Mouse (Mus musculus) spleen, adult 2 months (tissue): ENCODE data around the gene Tenm3. TPM values are rescaled to one million over a fixed set of nuclear protein-coding genes. Genes with fewer than 3 reads are reported as not detected.

Source experiments
- DNase-seq, 2 experiments: peaks; one replicate each; pipeline versions ENCODE4 v3.0.0 to v3.0.0-alpha.2; 2012 to 2021; ENCODE audit warnings: low spot score in 2 of 2, low read depth in 1 of 2
- H3K27ac ChIP-seq: fragments of 200-500 bp; 2 replicates; pipeline ENCODE4 v1.5.1; 2012; ENCODE audit warnings: low read length, inconsistent platforms; ENCODE audit not compliant: insufficient read depth
- H3K27me3 ChIP-seq: fragments of 200-500 bp; 2 replicates; pipeline ENCODE4 v1.6.1; 2012; ENCODE audit warnings: mild to moderate bottlenecking, moderate library complexity, low read length, inconsistent platforms; ENCODE audit not compliant: control insufficient read depth, insufficient read depth
- H3K36me3 ChIP-seq: fragments of 200-500 bp; 2 replicates; pipeline ENCODE4 v1.6.1; 2012; ENCODE audit warnings: mild to moderate bottlenecking, low read length, inconsistent platforms; ENCODE audit not compliant: control insufficient read depth, insufficient read depth
- H3K4me1 ChIP-seq: fragments of 200-500 bp; 2 replicates; pipeline ENCODE4 v1.6.1; 2011; ENCODE audit warnings: inconsistent platforms; ENCODE audit not compliant: control insufficient read depth, insufficient read depth, insufficient read length
- H3K4me3 ChIP-seq: fragments of 200-500 bp; 2 replicates; pipeline ENCODE4 v1.5.1; 2011; ENCODE audit warnings: mild to moderate bottlenecking, inconsistent platforms; ENCODE audit not compliant: insufficient read depth, insufficient read length; ENCODE audit errors: extremely low read depth
- CTCF ChIP-seq: fragments of 200-500 bp; IDR thresholded peaks from 2 replicates; pipeline ENCODE4 v1.5.1; 2011; ENCODE audit warnings: mild to moderate bottlenecking, inconsistent platforms; ENCODE audit not compliant: insufficient read depth, insufficient read length, insufficient replicate concordance; ENCODE audit errors: extremely low read depth
- POLR2A ChIP-seq: fragments of 200-500 bp; IDR thresholded peaks from 2 replicates; pipeline ENCODE4 v1.6.1; 2011; ENCODE audit warnings: low read depth, low read length, inconsistent platforms
- WGBS: fragments of 180-500 bp; shearing (Covaris S2); methylation state at CpG from one replicate; pipeline ENCODE4 v1.1.7; 2018; 5-methylcytosine and 5-hydroxymethylcytosine counted together
- polyA plus RNA-seq: library from polyadenylated mRNA; depleted of rRNA; stranded (reverse); fragments of >200 nt; gene quantifications from 2 replicates; pipeline ENCODE4 v1.2.3, GENCODE M21; 2012

The Tenm3 gene
- polyA plus RNA-seq, 1 experiment: 0.48 TPM

DNA sequence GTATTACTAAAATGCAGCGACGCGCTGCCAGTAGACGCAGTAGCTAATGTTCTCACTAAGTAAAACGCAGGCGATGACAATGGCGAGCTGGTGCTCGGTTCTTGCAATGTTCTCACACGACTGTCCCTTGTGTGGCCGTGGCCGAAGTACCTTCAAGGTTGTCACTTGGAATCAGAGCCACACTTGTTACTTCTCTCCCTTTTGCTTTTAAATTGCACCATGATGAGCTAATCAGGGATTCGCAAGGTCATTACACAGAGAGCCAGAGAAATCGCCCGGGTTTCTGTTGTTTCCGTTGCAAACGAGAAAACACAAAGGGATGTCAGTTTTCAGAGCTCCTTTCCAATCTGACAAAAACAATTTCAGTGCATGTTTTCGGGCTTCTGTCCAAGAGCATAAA is 301.6 kb downstream of the Tenm3 start:
- no peak for DNase-seq
- Histone ChIP-seq H3K4me1 (no peaks in the 10 kb centered on the region), H3K36me3 (no peaks in the 10 kb centered on the region), H3K27me3 (no peaks in the 10 kb centered on the region), H3K27ac (no peak overlapping the region), H3K4me3 (no peak overlapping the region)
- 95% methylated on average over 17 of the region's 17 CpGs for WGBS
- no peak for TF ChIP-seq POLR2A
- no peak for TF ChIP-seq CTCF

DNA sequence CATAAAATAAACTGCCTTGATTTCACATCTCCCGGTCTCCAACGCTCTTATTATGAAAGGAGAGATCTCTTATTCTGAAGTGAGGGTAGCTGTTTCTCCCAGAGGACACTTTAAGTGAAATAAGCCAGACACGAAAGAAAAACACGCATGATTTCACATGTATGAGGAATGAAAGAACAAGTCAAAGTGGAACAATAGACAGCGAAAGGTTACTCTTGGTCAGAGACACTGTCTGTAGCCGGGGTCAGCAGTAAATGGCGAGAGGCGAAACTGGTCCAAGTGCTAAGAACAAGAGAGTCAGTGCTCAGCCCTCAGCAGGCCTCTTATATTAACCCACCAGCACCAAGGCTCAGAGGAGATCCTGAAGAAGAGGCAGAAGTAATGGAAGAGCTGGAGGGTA is 302.9 kb downstream of the Tenm3 start:
- no peak for DNase-seq
- H3K36me3 ChIP-seq: no peaks in the 10 kb centered on the region
- 73% methylated on average over 8 of the region's 8 CpGs for WGBS
- no peaks in the 10 kb centered on the region for H3K27me3 ChIP-seq
- no peaks in the 10 kb centered on the region for H3K4me1 ChIP-seq
- H3K27ac ChIP-seq: no peak overlapping the region
- H3K4me3 ChIP-seq: no peak overlapping the region
- no peak for TF ChIP-seq CTCF
- TF ChIP-seq POLR2A: no peak

DNA sequence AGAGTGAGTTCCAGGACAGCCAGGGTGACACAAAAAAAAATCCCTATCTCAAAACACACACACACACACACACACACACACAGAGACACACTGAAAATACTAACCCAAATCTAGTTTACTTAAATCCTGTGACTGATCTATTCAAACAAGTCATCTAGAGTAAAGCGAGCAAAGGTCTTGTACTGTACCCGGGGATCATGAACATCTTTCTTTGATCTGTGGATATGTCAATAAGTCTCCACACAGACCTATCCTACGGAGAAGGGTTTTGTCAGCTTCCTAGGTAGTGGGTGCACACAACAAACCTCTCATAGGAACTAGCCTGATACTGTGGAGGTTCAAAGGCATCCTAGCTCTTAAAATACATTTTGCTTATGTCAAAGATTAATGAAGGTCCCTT is 307.9 kb downstream of the Tenm3 start:
- no peak for TF ChIP-seq POLR2A
- no peak for TF ChIP-seq CTCF
- Histone ChIP-seq H3K36me3 (no peaks in the 10 kb centered on the region), H3K4me3 (no peak overlapping the region), H3K4me1 (no peaks in the 10 kb centered on the region), H3K27ac (no peak overlapping the region), H3K27me3 (no peaks in the 10 kb centered on the region)
- WGBS: 90% methylated on average over 3 of the region's 3 CpGs
- DNase-seq: no peak

DNA sequence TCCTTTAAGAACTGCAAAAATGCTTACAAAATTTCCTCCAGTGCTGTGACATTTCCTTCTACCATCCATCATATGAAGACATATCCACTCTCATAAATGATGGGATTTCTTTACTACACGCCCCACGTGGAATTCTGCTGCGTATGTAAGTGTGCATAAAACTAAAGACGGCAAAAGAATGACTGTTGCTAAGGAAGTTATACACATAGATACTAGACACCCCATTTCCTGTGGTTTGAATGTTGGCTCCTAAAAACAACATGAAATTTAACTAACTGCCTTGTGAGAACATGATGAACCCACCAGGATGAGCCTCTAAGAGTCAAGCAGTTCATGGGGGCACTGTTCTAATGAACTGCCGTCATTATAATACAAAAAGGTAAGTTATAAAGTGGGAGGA is 312.0 kb downstream of the Tenm3 start:
- Histone ChIP-seq H3K36me3 (no peaks in the 10 kb centered on the region), H3K27me3 (no peaks in the 10 kb centered on the region), H3K27ac (no peak overlapping the region), H3K4me1 (no peaks in the 10 kb centered on the region), H3K4me3 (no peak overlapping the region)
- WGBS: 13% methylated on average over 5 of the region's 5 CpGs
- TF ChIP-seq POLR2A: no peak
- no peak for TF ChIP-seq CTCF
- no peak for DNase-seq

DNA sequence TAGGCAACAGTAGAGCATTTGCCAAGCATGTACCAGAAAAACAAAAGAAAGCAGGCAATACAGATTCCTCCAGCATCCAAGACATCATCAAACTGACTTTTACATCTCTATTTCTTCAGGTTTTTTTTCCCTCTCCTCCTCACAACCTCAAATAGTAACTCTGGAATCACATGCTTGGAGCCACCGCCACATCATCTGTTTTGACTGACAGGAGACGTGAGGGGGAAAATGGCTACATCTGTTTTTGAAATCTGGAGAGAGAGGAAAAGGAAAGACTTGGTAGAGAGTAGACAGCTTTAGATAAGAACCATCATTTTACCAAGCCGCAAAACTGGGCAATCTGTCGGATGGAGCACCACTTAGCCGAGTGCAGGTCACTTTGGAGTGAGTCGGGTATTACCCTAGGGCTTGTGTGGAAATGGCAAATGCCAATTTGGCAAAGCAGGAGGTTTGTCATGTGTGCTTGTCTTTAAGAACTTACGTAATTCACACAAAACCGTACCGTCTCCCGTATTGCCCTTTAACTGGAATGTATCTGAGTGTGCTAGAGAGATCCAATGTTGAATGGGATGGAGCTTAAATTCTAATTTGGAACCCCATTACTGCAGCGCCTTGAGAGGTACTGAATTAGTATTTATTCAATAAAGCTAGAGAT is 312.7 kb downstream of the Tenm3 start:
- H3K27me3 ChIP-seq: no peaks in the 10 kb centered on the region
- H3K4me3 ChIP-seq: no peak overlapping the region
- no peak overlapping the region for H3K27ac ChIP-seq
- TF ChIP-seq POLR2A (no peak), CTCF (no peak)
- H3K4me1 ChIP-seq: no peaks in the 10 kb centered on the region
- H3K36me3 ChIP-seq: no peaks in the 10 kb centered on the region
- DNase-seq: no peak
- 91% methylated on average over 11 of the region's 11 CpGs for WGBS

DNA sequence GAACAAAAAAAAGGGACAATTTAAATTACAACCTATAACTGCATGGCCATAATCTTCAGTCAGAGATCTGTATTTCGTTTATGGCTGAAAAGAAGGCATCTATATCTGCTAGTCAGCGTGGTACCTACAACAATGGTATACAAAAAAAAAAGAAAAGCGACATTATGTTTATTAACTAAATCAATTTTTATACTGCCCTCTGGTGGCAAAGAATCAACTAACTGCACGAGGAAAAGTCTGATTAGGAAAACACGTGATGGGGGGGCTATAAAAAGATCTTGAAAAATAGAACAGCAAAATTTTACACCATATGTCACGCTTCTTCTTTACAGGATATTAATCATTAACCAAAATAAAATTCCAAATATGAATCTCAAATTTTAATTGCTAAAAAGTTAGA is 316.3 kb downstream of the Tenm3 start:
- 9% methylated on average over 6 of the region's 6 CpGs for WGBS
- no peak overlapping the region for H3K4me3 ChIP-seq
- H3K4me1 ChIP-seq: no peaks in the 10 kb centered on the region
- TF ChIP-seq POLR2A (no peak), CTCF (no peak)
- no peak overlapping the region for H3K27ac ChIP-seq
- H3K27me3 ChIP-seq: no peaks in the 10 kb centered on the region
- no peak for DNase-seq
- no peaks in the 10 kb centered on the region for H3K36me3 ChIP-seq

DNA sequence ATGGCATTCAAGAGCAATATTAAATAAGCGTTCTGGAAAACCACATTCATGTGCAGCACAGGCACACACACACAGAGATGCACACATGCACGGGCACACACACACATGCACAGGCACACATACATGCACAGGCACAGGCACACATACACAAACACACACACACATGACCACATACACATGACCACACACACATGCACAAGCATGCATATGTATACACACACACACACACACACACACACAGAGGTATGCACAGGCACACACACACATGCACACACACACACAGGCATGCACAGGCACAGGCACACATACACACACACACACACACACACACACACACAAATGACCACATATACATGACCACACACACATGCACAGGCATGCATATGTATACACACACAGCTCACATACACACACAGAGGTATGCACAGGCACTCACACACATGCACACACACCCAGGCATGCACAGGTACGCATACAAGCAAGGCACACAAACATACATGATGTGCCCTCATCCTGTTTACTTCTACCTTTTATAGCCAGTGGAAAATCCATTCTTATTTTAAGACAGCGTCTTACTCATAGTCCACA is 321.1 kb downstream of the Tenm3 start:
- no peaks in the 10 kb centered on the region for H3K27me3 ChIP-seq
- 86% methylated on average over 4 of the region's 4 CpGs for WGBS
- H3K27ac ChIP-seq: no peak overlapping the region
- no peak for DNase-seq
- no peak overlapping the region for H3K4me3 ChIP-seq
- no peak for TF ChIP-seq CTCF
- no peak for TF ChIP-seq POLR2A
- H3K4me1 ChIP-seq: no peaks in the 10 kb centered on the region
- H3K36me3 ChIP-seq: no peaks in the 10 kb centered on the region
